Mouse (Mus musculus) neural tube, embryonic 14.5 days (tissue): ENCODE data around the gene Ttll12. TPM values are rescaled to one million over a fixed set of nuclear protein-coding genes. Genes with fewer than 3 reads are reported as not detected.

Experiments used
- ATAC-seq: fragments of 200-750 bp; cut with Nextera tagmentation; 2 replicates; pipeline ENCODE4 v1.8.0; 2017; ENCODE audit warnings: low read depth, mild to moderate bottlenecking, moderate TSS enrichment, moderate library complexity
- H3K27ac ChIP-seq: fragments of 300-500 bp; sonication (generic); 2 replicates; pipeline ENCODE4 v1.5.1; 2014; ENCODE audit warnings: low read depth, mild to moderate bottlenecking, control low read depth, low read length, moderate library complexity, mixed read lengths
- H3K27me3 ChIP-seq: fragments of 300-500 bp; sonication (generic); 2 replicates; pipeline ENCODE4 v1.6.1; 2014; ENCODE audit warnings: low read length; ENCODE audit not compliant: control insufficient read depth, insufficient read depth
- H3K36me3 ChIP-seq: fragments of 300-500 bp; sonication (generic); 2 replicates; pipeline ENCODE4 v1.6.1; 2014; ENCODE audit warnings: low read length, mixed read lengths; ENCODE audit not compliant: control insufficient read depth, insufficient read depth
- H3K4me1 ChIP-seq: fragments of 300-500 bp; sonication (generic); 2 replicates; pipeline ENCODE4 v1.6.1; 2014; ENCODE audit warnings: low read length; ENCODE audit not compliant: control insufficient read depth, insufficient read depth
- H3K4me2 ChIP-seq: fragments of 300-500 bp; sonication (generic); 2 replicates; pipeline ENCODE4 v1.6.1; 2014; ENCODE audit warnings: mild to moderate bottlenecking, low read depth, low read length, control low read depth
- H3K4me3 ChIP-seq: fragments of 300-500 bp; sonication (generic); 2 replicates; pipeline ENCODE4 v1.5.1; 2014; ENCODE audit warnings: low read depth, low read length, control low read depth, mixed read lengths
- H3K9ac ChIP-seq: fragments of 300-500 bp; sonication (generic); replicated peaks from 2 replicates; pipeline ENCODE4 v1.6.1; 2014; ENCODE audit warnings: low read depth, mild to moderate bottlenecking, control low read depth, low read length, mixed read lengths
- H3K9me3 ChIP-seq: fragments of 300-500 bp; sonication (generic); 2 replicates; pipeline ENCODE4 v1.6.1; 2016; ENCODE audit warnings: low read length; ENCODE audit not compliant: control insufficient read depth
- WGBS: fragments of 180-500 bp; shearing (Covaris S2); extraction: QIAGEN DNeasy Blood & Tissue Kit; methylation state at CpG from one replicate; pipeline ENCODE4 v1.1.7; 2014; 5-methylcytosine and 5-hydroxymethylcytosine counted together
- polyA plus RNA-seq: library from polyadenylated mRNA; unstranded; fragments of >200 nt; fragmentation: Nextera tagmentation; extraction: Ambion mirVana; gene quantifications from 2 replicates; pipeline ENCODE4 v1.2.1, GENCODE M21; 2014

Ttll12 gene
- polyA plus RNA-seq, 1 experiment from 2014 or later = 39.8 TPM

DNA sequence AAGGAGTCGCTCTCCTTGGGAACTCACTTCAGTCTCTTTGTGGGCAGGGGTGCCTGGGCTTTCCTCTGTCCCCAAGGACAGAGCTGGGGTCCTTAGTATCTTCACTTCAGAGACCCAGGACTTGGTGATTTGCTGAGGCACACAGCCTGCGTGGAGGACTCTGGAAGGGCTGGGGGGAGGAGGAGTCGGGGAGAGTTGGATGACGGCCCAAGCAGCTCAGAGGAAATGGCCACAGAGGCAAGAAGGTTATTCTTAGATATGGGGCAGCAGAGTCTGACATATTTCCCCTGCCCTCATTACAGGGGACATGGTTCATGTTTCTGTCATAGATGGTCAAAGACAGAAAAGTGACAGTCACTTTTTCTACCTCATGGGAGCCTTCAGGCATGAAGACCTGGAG is 55.1 kb downstream of the Ttll12 start:
- Histone ChIP-seq H3K9me3 (no peaks in the 10 kb centered on the region), H3K4me1 (no peaks in the 10 kb centered on the region), H3K4me2 (no peak overlapping the region), H3K27me3 (no peaks in the 10 kb centered on the region), H3K9ac (no peak overlapping the region), H3K27ac (no peak overlapping the region), H3K4me3 (no peak overlapping the region), H3K36me3 (no peaks in the 10 kb centered on the region)
- WGBS = 65% methylated on average over 4 of the region's 4 CpGs
- ATAC-seq = no peak

DNA sequence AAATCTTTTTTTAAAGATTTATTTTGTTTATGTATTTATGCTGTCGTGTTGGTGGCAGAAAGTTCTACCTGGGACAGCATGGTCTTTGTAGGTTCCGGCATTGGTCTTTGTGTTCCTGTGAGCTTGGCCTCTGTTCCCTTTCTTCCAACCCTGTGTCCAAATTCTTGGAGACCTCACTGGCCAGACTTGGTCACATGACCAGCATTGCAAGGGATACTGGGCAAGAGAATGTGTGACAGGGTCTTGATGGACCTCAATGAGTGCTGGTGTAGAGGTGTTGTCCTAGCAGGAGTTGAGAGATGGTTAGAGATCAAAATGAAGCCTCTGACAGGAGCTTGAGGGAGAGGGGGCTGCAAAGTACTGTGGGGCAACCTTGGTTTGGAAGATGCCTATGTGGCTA is 56.1 kb downstream of the Ttll12 start:
- no peak overlapping the region for H3K9ac ChIP-seq
- no peak overlapping the region for H3K4me2 ChIP-seq
- H3K27me3 ChIP-seq = no peaks in the 10 kb centered on the region
- no peaks in the 10 kb centered on the region for H3K36me3 ChIP-seq
- no peak overlapping the region for H3K4me3 ChIP-seq
- WGBS = 96% methylated on average over 2 of the region's 2 CpGs
- ATAC-seq = no peak
- no peak overlapping the region for H3K27ac ChIP-seq
- H3K9me3 ChIP-seq = no peaks in the 10 kb centered on the region
- H3K4me1 ChIP-seq = no peaks in the 10 kb centered on the region

DNA sequence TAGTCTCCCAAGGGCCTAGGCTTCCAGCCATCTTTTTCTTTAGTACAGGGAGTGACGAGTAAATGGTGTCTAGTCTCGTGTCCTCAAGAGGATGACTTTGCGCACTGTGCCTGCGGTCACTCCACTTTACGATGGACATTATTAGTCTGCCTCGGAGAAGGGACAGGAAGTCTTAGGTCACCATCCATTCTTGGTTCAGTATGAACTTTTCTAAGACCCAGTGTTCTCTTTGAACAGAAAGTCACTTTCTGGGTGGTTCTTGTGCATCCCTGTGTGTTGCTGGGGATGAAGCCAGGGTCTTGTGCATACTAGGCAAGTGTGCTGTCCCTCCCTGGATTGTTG is 59.1 kb downstream of the Ttll12 start:
- ATAC-seq = no peak
- WGBS = 87% methylated on average over 6 of the region's 6 CpGs

DNA sequence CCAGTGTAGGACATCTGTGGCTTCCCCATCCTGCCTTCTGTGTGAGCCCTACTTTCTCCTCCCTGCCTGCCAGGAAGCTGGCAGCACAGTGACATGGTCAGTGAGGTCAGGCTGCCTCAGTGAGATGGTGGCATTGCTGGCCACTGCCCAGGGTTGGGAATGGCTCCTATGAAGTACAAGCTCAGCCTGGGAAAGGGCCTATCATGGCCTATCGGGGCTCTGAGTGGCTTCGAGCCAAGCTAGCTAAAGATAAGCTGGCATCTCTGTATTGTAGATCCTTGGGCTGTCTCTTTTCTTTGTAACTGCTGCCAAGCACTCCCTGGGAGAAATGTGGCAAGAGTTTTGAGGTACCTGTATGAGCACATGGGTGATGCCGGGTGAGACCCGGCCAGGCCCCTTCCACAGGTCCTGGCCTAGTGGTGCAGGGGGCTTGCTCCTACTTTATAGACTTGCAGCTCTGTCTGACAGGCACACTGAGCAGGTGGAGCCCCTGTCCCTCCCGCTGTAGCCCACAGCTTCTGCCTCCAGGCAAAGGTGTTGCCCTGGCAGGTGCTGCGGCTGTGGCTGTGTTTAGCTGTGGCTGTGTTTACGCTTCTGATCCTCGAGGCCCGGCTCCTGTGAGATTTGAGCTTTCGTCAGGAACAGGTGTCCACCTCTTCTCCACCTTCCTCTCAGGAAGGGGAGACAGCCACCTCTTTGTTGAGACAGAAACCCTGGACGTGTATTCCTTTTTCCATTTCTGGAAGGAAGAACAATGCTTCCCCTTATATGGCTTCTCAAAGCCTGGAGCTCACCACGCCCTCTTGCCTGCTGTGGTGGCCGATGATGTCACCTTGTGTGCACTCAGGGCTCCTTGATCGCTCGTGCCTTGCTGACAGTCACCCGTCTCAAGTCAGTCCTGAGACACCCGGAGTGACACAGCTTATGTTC is 59.7 kb downstream of the Ttll12 start:
- Histone ChIP-seq H3K4me2 (no peak overlapping the region), H3K4me3 (no peak overlapping the region), H3K9me3 (no peaks in the 10 kb centered on the region), H3K36me3 (no peaks in the 10 kb centered on the region), H3K4me1 (no peaks in the 10 kb centered on the region), H3K27me3 (no peaks in the 10 kb centered on the region), H3K9ac (no peak overlapping the region), H3K27ac (no peak overlapping the region)
- ATAC-seq = no peak
- 79% methylated on average over 17 of the region's 17 CpGs for WGBS

More for the DNA sequence above, 59.1 kb downstream of the Ttll12 start:
- Histone ChIP-seq H3K9ac (no peak overlapping the region), H3K4me2 (no peak overlapping the region), H3K27me3 (no peaks in the 10 kb centered on the region), H3K9me3 (no peaks in the 10 kb centered on the region), H3K36me3 (no peaks in the 10 kb centered on the region), H3K27ac (no peak overlapping the region), H3K4me3 (no peak overlapping the region), H3K4me1 (no peaks in the 10 kb centered on the region)

DNA sequence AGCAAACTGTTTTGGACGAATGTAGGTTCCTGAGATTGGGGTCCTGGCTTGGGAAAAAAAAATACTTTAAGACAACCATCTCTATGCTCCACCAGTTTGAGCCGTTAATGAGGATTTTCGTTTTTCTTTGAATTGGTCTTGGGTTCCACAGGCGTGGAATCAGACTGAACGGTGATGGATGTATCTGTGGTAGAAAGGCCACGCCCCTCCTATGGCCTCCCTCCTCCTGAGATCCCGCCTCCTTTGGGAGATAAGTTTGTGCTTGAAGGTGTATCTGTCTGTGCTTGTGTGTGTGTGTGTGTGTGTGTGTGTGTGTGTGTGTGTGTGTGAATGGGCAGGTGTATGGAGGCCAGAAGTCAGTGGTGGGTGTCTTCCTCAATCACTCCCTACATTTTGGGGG is 62.4 kb downstream of the Ttll12 start:
- WGBS = 83% methylated on average over 7 of the region's 7 CpGs
- Histone ChIP-seq H3K4me3 (no peak overlapping the region), H3K27ac (no peak overlapping the region), H3K9me3 (no peaks in the 10 kb centered on the region), H3K36me3 (no peaks in the 10 kb centered on the region), H3K4me1 (no peaks in the 10 kb centered on the region), H3K27me3 (peaks cover under 1% of the 10 kb centered on the region; the same call in 1 of the 2 replicates), H3K4me2 (no peak overlapping the region), H3K9ac (no peak overlapping the region)
- no peak for ATAC-seq

DNA sequence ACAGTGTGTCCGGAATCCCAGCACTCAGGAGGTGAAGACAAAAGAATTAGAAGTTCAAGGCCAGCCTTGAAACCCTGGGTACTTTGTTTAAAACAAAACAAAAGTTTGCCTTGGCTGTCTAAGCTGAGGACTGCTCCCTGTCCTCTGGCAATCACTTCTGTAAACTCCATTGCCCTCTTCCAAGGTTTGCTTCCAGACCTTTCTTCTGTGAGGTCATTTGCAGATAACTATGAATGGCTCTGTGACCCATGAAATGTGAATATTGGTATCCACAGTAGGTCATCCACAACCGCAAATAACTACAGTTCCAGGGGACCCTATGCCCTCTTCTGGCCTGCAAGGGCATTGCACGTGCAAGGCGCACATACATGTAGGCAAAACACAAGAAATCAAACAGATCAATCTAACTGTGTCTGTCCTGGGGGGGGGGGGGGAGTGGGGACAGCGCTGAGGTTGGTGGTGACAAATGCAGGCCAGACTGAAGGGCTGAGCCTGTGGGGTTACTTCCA is 62.9 kb downstream of the Ttll12 start:
- 74% methylated on average over 5 of the region's 5 CpGs for WGBS

DNA sequence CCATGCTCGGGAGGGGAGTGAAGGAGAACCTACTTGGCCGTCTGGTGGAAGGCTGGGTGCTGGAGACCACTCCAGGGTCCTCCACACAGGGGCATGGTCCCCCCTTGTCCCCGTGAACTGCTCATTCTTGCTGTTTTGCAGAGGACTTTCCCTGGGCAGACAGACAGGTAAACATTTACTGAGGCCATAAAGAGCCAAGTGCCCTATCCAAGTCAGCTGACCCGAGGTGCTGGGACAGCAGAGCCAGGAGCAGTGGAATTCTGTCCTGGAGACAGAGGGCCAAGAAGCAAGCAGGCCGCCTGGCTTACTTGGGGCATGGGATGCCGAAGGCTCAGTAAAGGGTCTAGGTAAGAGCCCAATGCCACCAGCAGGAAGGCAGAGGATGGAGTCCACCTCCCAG is 64.3 kb downstream of the Ttll12 start:
- Histone ChIP-seq H3K4me3 (no peak overlapping the region), H3K9ac (no peak overlapping the region), H3K27ac (no peak overlapping the region), H3K4me1 (peaks cover 15% of the 10 kb centered on the region), H3K27me3 (peaks cover 13% of the 10 kb centered on the region), H3K4me2 (no peak overlapping the region), H3K9me3 (no peaks in the 10 kb centered on the region), H3K36me3 (no peaks in the 10 kb centered on the region)
- ATAC-seq = no peak
- 71% methylated on average over 6 of the region's 6 CpGs for WGBS

More for the DNA sequence above, 62.9 kb downstream of the Ttll12 start:
- Histone ChIP-seq H3K4me3 (no peak overlapping the region), H3K27ac (no peak overlapping the region), H3K4me2 (no peak overlapping the region), H3K36me3 (no peaks in the 10 kb centered on the region), H3K9ac (no peak overlapping the region), H3K9me3 (no peaks in the 10 kb centered on the region), H3K27me3 (peaks cover 6% of the 10 kb centered on the region), H3K4me1 (peaks cover 3% of the 10 kb centered on the region)
- no peak for ATAC-seq

DNA sequence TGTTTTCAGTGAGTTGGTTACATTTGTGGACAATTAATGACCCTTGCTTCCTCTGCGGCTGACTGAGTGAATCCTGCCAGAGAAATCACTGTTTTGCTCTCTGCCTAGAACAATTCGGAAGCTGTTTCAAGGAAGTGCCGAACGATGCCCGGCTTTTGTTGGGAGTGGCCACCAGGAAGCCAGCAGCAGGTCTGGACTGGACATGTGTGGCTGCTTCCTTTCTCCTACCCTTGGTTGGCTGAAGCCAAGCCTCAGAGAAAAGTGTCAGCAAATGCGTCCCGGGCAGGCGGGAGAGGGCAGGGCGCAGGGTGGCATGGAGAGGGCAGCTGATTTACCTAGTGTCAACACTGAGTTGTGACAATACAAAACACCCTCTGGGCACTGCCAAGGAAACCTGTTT is 64.7 kb downstream of the Ttll12 start:
- Histone ChIP-seq H3K9me3 (no peaks in the 10 kb centered on the region), H3K9ac (no peak overlapping the region), H3K27ac (no peak overlapping the region), H3K4me2 (no peak overlapping the region), H3K4me1 (peaks cover 15% of the 10 kb centered on the region), H3K27me3 (peaks cover 16% of the 10 kb centered on the region), H3K36me3 (no peaks in the 10 kb centered on the region), H3K4me3 (no peak overlapping the region)
- no peak for ATAC-seq
- 81% methylated on average over 9 of the region's 9 CpGs for WGBS

DNA sequence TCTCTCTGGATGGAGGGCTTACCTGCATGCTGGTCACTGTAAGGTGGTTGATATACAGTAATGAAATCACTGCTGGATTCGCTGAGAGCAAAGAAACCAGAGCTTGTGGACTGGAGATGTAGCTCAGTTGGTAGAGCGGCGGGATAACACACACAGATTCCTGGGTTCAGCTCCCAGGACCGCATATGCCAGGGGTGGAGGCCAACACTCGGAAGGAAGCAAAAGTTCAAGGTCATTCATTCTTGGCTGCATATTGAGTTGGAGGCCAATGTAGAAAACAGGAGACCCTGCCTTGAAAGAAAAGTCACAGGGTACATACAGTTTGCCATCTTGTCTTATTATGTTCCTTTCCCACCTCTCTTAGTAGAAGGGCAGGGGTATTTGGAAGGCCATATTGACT is 65.2 kb downstream of the Ttll12 start:
- peaks cover 15% of the 10 kb centered on the region for H3K4me1 ChIP-seq
- H3K4me2 ChIP-seq = no peak overlapping the region
- 89% methylated on average over 5 of the region's 5 CpGs for WGBS
- peaks cover 16% of the 10 kb centered on the region for H3K27me3 ChIP-seq
- H3K4me3 ChIP-seq = no peak overlapping the region
- ATAC-seq = no peak
- H3K27ac ChIP-seq = no peak overlapping the region
- no peaks in the 10 kb centered on the region for H3K9me3 ChIP-seq
- H3K36me3 ChIP-seq = no peaks in the 10 kb centered on the region
- no peak overlapping the region for H3K9ac ChIP-seq
